Mouse (Mus musculus) mesoderm, embryonic 11.5 days (tissue): ENCODE data around the gene Ift172.
A peak's percentile ranks its signal among the peaks of the same experiment; 100 is the strongest.

Source experiments
- DNase-seq: peaks from one replicate; pipeline ENCODE4 v3.0.0-alpha.2; 2012; ENCODE audit warnings: low read depth, low spot score

Gene Ift172

GRCm38 (mm10) chr5:31257616-31258015 lies 33.3 kb downstream of the Ift172 start:
- DNase-seq: no peak

DNA sequence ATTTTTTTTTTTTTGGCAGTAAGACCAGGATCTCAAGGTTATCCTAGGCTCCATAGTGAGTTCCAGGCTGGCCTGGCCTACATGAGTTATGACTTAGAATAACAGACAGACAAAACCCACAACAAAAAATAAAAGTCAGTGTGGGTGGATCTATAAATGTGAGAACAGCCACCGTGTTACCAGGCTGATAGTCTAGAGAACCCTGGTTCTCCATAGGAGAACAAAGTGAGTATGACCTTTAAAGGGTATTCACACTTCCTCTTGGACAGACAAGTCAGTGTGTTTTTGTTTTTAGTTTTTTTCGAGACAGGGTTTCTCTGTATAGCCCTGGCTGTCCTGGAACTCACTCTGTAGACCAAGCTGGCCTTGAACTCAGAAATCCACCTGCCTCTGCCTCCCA lies 34.9 kb downstream of the Ift172 start:
- DNase-seq: no peak

GRCm38 (mm10) chr5:31255381-31255780 lies 35.5 kb downstream of the Ift172 start:
- no peak for DNase-seq

- DNase-seq: no peak
Measured at GRCm38 (mm10) chr5:31254901-31255300, 36.0 kb downstream of the Ift172 start.

DNA sequence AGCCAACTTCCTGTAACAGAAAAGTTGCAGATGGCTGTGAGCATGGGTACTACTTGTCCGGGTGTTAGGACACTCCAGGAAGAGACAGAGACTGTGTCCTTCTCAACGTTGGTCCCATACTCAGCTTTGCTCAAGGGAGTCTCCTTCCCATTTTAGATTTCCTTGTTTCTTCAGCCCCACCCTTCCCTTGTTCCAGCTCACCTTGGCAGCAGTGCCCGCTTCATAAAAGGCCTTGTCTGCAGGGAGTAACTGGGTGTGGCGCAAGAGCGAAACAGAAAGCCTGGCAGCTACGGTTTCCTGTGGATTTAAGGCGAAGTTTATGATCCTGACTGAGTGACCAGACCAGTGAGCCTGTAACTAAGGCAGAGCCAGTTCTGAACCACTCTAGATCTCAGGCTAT lies 36.5 kb downstream of the Ift172 start:
- DNase-seq: no peak

DNA sequence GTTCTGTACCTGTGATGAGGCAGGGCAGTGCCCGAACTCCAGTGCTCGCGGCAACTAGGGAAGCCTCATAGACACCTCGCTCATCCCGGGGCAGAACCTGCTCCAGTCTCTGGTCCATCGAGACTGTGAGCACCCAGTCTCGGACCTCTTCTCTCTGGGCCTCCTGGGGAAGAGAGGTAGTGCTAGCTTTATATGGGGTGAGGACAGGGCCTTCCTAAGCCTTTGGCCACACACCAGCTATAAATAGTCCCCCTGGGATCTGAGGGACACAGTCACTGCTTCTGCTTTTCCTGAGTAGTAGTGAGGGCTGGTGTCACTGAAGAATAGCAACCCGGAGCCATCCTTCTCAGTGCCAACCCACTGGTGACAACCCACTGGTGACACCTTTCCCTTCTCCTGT lies 37.1 kb downstream of the Ift172 start:
- no peak for DNase-seq

DNA sequence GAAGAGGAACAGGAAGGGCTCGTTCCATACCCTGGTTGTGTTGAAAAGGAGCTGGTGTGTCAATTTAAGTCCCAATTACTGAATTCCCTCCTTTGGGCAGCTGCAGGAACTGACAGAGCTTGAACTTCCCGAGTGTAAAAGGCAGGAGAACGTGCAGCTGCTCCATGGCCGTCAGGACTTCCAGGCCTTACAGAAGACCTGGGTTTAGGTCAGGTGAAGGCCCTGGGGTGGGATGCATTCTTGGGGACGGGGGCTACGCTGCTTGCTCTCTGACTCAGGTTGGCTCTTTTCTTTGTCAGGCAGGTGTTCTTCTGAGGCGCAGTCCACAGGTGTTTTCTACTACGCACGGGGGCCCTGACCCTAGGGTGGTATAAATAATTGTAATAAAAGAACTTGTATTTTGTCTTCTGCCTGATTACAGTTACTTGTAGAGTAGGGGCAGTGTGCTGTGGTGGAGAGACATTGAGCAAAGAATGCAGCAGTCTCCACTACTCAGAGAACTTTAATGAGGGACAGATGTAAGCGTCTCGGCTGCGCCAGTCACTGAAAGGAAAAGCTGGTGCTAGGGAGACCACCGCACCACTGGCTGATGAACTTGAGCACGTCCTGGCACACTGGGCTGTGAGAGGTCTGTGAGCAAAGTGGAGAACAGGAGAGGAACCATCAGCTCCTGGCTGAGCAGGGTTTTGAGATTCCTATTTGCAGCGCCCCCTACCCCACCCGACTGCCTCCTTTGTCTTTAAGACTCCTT lies 37.9 kb downstream of the Ift172 start:
- no peak for DNase-seq

DNA sequence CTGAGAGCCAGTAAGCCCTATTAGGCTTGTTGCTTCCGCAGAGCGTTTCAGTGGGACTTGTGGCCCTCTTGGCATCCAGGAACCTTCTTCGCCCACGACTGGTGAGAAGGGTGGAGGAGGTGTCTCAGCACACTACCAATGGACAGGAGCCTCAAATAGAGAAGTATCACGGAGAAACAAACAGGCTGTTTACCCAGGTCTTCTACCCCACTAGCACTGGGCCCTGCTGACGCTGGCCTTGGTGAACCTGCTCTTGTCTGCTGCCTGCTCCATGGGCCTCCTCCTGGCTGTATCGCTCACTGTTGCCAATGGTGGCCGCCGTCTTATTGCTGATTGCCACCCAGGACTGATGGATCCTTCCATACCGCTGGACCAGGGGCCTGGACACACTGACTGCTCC lies 38.8 kb downstream of the Ift172 start:
- no peak for DNase-seq

DNA sequence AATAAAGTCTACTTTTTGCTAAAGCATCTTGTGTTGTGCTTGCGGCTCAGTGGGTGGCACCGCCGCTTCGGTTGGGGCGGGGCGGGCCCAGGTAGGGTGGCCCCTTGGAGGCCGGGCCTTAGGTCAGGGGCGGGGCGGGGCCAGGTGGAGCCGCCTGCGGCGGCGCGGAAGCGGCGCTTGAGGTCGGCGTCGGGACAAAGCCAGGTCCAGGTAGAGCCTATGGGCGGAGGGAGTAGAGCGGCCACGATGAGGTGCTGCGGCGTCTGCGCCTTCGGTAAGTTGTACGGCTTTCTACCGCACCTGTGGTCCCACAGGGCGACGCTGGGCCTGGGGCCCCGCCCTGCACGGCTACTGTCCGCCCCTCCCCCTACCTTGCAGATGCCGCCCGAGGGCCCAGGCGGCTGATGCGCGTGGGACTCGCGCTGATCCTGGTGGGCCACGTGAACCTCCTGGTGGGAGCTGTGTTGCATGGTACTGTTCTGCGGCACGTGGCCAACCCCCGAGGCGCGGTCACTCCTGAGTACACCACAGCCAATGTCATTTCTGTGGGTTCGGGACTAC lies 39.3 kb downstream of the Ift172 start, which contains the start of gene Krtcap3:
Gene Krtcap3 (plus strand): TSS at position 151 of the 561 bp plus-strand sequence.
- peak; percentile 42 for DNase-seq

DNA sequence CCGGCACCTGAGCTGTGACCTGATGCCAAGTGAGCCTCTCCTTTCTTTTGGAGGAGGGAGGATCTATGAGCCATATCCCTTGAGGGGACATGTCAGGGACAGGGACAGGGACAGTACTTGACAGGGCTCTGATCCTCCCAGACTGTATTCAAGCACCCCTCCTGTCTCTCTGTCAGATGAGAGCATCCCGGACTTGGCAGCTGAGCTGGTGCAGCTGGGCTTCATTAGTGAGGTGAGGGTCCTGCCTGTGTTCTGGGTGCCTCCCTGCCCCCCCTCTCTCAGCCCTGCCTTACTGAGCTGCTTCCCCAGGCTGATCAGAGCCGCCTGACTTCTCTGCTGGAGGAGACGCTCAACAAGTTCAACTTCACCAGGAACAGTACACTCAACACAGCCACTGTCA lies 40.2 kb downstream of the Ift172 start:
- no peak for DNase-seq

DNA sequence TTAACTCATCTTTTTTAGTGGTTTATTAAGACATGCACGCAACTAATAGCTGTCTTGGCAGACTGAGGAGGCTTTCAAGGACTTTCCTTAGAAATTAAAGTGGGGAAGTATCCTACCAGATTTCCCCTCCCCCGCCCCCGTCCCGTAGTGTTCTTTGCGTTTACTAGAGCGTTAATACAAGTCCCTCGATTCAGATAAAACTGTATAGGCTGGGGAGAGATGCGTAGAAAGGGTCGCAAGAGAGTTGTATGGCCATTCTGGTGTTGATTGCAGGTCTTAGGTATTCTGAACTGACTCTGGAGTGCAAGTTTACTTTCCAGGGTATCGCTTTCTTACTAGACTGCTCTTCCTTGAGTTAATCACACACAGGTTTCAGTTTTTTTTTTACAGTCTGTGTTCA lies 48.7 kb downstream of the Ift172 start:
- DNase-seq: no peak

- DNase-seq: no peak
Measured at GRCm38 (mm10) chr5:31241522-31242034, 49.3 kb downstream of the Ift172 start.

DNA sequence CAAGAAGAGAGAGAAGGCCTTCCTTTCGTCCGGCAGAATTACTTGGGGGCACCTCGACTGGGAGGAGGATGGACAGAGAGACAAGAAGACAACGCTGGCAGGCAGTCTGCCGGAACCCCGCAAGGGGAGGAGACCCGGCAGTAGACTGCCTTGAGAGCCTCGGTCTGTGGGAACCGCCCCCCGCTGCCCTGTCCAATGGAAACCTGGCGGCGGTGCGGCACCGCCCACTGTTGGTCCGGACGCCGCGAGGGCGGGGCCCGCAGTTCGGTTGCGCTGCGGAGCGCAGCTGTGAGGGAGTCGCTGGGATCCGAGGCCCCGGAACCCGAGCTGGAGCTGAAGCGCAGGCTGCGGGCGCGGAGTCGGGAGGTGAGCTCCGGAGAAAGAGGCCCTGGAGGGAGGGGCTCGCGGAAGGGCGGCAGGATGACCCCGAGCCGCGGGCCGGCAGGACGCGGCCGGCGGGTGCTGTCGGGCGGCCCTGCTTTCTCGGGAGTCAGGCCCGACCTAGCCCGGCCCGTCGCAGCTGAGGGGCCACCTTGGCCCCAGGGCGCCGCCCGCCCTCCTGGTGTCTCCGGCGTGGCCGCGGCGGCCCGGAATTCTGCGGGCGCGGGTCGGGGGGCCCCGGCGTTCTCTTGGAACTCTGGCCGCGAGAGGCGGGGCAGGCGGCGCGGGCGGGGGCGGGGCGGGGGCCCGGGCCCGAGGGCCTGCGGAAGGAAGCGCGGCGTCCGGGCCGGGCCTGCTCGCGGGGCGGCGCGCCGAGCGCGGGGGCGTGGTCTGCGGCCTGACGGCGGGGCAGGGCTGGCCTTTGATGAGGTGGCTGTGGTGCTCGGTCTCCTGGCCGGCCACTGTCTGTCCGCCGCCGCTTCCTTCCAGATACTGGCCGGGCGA lies 50.0 kb downstream of the Ift172 start, which contains the start of the genes Nrbp1 and Gm9970:
Gene Nrbp1 (plus strand): TSS at position 228 of the 885 bp plus-strand sequence.
Gene Gm9970 (minus strand): TSS at position 596 of the 885 bp plus-strand sequence.
- DNase-seq: peak; percentile 96

- DNase-seq: no peak
Measured at GRCm38 (mm10) chr5:31226641-31227040, 64.3 kb downstream of the Ift172 start.

DNA sequence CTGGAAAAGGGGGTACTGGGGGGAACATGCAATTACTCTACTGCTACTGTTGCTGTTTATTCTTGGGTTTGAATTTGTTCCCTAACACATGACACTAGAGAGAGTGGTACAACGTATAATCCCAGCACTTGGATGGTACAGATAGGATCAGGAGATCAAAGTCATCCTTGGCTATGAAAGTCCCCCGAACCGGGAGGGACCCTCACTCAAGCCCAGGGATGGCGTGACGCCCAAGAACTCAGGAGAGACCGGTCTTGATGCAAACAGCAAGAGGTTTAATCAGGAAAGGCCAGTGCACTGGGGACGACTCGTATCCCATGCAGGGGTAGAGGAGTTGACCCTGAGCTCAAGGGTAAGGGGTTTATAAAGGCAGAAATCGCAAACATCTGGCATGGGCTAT lies 68.2 kb downstream of the Ift172 start:
- DNase-seq: no peak

DNA sequence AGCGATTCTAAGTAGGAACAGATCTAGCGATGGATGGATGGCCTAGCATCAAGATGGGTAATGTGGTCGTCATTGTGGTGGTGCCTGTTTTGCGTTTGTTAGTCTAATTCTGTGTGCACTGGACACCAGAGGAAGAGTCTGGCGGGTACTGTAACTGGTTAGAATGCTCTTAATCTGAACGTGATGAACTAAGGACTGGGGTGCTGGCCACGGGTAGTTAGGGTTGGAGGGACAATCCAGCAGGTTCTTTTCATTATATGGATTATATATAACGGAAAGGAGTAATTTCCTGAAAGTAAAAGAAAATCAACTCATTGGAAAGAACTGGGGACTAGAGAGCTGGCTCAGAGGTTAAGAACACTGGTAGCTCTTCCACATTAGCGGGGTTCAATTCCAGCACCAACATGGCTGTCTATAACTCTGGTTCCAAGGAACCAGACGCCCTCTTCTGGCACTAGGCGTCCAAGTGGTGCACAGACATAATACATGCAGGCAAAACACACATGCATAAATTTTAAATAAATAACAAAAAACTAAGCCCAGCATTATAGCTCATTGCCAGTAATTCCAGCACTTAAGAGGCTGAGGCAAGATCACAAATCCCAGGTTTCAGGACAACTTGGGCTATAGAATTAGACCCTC lies 69.5 kb downstream of the Ift172 start:
- DNase-seq: peak; percentile 67

DNA sequence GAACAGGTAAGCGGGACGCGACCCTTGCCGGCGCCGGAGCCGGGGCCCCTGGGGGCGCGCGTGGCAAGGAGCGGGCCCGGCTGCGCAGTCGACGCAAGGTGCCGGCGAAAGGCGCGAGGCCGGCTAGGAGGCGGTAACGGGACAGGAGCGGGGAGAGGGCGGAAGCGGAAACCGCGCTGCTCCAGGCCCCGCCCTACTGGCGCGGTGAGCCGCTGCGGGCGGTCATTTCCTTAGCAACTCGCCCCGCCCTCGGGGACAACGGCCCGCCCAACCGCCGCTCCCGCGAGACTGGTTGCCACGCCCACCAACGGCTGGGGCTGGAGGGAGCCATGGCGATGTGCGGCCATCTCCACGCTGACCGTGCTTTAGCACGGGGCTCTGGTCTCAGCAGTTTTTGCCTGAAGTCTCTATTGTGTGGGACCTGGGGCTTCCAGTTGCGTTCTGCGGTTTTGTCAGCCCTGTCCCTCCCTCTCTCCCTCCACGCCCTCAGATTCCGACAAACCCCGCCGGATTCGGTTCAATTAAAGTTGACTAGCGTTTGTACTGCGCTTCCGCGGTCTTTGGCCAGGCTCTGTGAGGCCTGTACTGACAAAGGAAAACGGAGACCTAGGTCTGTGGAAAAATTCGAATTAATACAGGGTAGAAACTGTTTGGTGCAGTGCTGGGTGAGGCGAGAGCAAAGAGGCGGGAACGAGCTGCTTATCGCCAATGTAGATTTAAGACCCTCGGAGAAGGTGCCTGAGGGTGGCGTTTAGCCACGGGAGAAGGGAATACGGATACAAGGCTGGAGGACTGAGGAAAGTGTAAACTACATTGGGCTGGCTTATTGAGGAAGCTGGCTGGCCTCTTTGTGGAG lies 70.2 kb downstream of the Ift172 start, which contains the start of gene Ppm1g:
Gene Ppm1g (minus strand): TSS at position 240 of the 856 bp plus-strand sequence.
- DNase-seq: peak; percentile 97

DNA sequence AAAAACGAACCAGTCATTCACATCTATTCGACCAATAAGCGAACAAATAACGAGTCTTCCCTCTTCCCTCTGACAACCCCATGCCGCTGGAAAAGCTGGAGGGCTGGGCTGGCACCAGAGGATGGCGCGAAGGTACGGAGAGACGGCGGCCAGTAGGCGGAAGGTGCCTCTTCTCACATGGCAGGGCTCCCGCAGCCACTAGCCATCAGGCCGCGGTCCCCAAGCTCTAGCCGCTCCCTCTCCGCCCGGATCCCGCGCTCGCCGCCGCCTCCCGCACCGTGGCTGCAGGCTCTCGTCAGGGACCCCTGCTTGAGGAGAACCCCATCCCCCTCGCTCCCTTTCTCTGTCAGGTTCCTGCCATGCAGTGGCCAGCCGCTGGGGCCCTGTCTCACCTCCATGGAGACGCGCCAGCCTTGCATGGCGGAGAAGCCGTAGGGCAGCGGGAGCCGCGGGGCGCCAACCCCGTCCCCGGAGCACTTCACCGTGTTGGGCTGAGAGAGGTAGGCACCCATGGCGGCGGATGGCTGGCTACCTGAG lies 70.9 kb downstream of the Ift172 start:
- peak; percentile 67 for DNase-seq

GRCm38 (mm10) chr5:31219474-31219873 lies 71.4 kb downstream of the Ift172 start:
- no peak for DNase-seq

DNA sequence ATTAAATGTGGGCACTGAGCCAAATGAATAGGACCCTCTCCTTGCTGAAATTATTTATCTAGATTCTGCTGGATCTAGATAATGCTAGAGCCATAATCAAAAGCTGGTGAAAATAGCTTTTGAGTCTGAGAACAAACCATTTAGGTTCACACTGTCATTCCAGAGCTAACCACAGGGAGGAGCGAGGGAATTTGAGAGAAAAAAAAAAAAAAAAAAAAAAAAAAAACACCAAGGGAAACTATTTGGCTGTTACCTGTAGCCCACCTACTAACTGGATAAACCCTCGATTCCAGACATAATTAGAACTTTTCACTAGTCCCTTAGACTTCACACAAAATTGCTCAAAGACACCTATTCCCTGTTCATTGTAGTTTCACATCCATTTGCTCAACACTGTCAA lies 71.8 kb downstream of the Ift172 start:
- peak; percentile 45 for DNase-seq
